Mouse (Mus musculus): Measurements from ENCODE around the gene 1500009L16Rik. TPM values are rescaled to one million over a fixed set of nuclear protein-coding genes. Genes with fewer than 3 reads are reported as not detected.

Gene 1500009L16Rik
- polyA plus RNA-seq (2014; fragmentation: Nextera tagmentation; extraction: Ambion mirVana), result 39.3 and 50.8 TPM in 2 replicates

DNA sequence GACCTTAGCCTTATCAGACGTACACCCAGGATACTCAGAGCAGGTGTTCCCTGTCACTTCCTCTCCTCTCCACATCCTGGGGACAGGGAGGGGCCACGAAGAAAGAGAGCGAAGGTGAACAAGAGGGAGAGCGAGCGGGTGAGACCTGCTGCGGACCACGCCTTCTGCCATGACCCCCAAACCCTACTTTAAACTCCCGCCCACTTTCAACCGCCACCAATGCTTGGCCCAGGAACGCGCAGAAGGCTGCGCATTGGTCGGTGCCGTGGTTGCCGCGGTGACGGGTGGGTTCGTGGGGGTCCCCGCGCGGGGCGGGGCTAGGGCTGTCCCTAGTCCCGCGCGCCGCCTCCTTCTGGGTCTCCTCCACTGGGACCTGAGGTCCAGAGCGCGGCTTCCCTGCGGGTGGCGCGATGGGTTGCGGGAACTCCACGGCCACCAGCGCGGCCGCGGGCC, at the start of gene 1500009L16Rik:
Gene 1500009L16Rik (plus strand): TSS at position 287 of the 453 bp plus-strand sequence.
- peak within 1 kb of the TSS; percentile 73 for H3K4me3 ChIP-seq (ENCODE audit: low read depth, low read length)

DNA sequence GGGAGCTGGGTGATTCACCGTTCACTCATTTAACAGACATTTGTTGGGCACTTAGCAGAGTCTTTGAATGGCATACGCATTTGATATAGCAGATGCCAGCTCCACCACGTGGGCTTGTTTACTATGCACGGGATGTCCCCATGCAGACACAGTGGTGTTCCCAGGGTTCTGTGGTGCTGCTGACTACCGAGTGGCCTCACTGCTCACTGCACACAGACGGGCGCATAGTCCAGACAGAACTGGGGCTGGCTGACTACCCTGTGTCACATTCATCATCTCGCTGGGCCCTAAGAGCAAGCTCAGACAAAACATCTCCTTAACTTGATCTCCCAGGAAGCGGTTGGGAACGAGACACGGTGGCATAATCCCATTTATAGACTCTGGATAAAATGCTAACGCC, 41.3 kb upstream of the 1500009L16Rik start:
- Histone ChIP-seq H3K9ac (ENCODE audit: low read depth, low read length) (no peak overlapping the region), H3K9me3 (ENCODE audit: control insufficient read depth, low read length) (no peaks in the 10 kb centered on the region), H3K4me2 (replicated peaks; ENCODE audit: low read depth, low read length) (no peak overlapping the region), H3K36me3 (ENCODE audit: control insufficient read depth, insufficient read depth, low read length) (no peaks in the 10 kb centered on the region), H3K4me3 (ENCODE audit: low read depth, low read length) (no peak overlapping the region), H3K27me3 (ENCODE audit: control insufficient read depth, insufficient read depth, low read length) (no peaks in the 10 kb centered on the region), H3K27ac (ENCODE audit: low read depth, low read length) (no peak overlapping the region), H3K4me1 (replicated peaks; ENCODE audit: control insufficient read depth, insufficient read depth, low read length) (no peaks in the 10 kb centered on the region)
- no peak for DNase-seq (ENCODE audit: low spot score)
- 91% methylated on average over 12 of the region's 12 CpGs for WGBS
- no peak for ATAC-seq (ENCODE audit: low FRiP score)

More for the DNA sequence above, at the start of gene 1500009L16Rik:
- Histone ChIP-seq H3K4me2 (replicated peaks; ENCODE audit: low read depth, low read length) (peak within 1 kb of the TSS; percentile 84), H3K27me3 (ENCODE audit: control insufficient read depth, insufficient read depth, low read length) (no peaks in the 10 kb centered on the region), H3K9me3 (ENCODE audit: control insufficient read depth, low read length) (no peaks in the 10 kb centered on the region), H3K9ac (ENCODE audit: low read depth, low read length) (peak within 1 kb of the TSS; percentile 64), H3K27ac (ENCODE audit: low read depth, low read length) (no peak within 1 kb of the TSS), H3K4me1 (replicated peaks; ENCODE audit: control insufficient read depth, insufficient read depth, low read length) (no peaks in the 10 kb centered on the region; the same call in 1 of the 2 replicates), H3K36me3 (ENCODE audit: control insufficient read depth, insufficient read depth, low read length) (no peaks in the 10 kb centered on the region)
- under 1% methylated on average over 36 of the region's 37 CpGs for WGBS
- ATAC-seq (ENCODE audit: low FRiP score) (peak; percentile 99), DNase-seq (ENCODE audit: low spot score) (peak; percentile 92)

DNA sequence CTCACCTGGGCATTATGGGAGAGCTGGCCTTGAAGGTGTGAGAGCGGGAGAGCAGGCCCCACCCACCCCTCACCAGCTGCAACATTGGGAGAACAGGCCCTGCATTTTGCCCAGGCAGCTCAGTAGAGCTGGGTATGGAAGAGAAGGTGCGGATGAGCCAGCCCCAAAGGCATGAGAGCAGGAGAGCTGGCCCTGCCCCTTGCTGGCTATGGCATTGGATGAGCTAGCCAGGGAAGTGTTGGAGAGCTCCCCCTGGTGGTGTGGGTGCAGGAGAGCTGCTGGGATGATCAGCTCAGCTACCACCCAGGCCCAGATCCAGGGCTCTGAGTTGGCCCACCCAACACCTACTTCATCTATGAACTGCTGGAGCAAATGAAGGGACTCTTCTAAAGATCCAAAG, 34.5 kb upstream of the 1500009L16Rik start:
- H3K27ac ChIP-seq (ENCODE audit: low read depth, low read length), result no peak overlapping the region
- no peak overlapping the region for H3K4me2 ChIP-seq (replicated peaks; ENCODE audit: low read depth, low read length)
- no peaks in the 10 kb centered on the region for H3K9me3 ChIP-seq (ENCODE audit: control insufficient read depth, low read length)
- no peaks in the 10 kb centered on the region for H3K36me3 ChIP-seq (ENCODE audit: control insufficient read depth, insufficient read depth, low read length)
- H3K9ac ChIP-seq (ENCODE audit: low read depth, low read length), result no peak overlapping the region
- no peaks in the 10 kb centered on the region for H3K4me1 ChIP-seq (replicated peaks; ENCODE audit: control insufficient read depth, insufficient read depth, low read length)
- H3K27me3 ChIP-seq (ENCODE audit: control insufficient read depth, insufficient read depth, low read length), result no peaks in the 10 kb centered on the region
- 82% methylated on average over 2 of the region's 2 CpGs for WGBS
- no peak overlapping the region for H3K4me3 ChIP-seq (ENCODE audit: low read depth, low read length)
- no peak for DNase-seq (ENCODE audit: low spot score)
- no peak for ATAC-seq (ENCODE audit: low FRiP score)

DNA sequence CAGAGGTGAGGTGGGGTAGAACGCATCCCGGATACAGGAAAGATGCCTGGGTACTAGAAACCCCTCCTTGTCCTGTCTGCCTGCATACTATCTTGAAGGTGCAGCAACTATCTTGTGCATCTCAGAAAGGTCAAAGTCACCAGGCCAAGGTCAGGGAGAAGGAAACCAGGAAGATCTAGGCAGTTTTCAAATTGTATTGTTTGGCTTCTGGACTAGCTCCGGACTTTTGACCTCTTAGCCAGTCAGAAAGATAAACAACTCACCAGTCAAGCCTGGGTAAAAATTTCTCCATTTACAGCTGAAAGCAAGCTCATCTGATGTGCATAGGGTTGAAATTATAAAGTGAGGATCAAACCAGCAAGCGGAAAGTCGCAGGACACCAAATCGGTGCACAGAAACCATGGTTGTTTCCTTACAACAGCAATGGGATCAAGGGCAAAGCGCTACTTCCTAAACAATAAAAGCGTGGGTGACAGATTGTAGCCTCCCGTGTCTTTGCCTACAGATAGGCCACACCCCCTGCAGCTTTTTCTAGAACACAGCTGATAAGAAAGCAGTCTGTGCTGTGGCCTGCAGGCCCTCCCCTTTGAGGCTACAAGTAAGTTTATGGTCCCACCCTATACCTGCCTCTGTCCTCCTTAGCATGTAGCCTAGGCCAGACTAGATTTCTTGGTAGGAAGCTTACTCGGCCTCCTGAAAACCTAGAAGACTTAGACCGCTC, 30.3 kb upstream of the 1500009L16Rik start:
- no peaks in the 10 kb centered on the region for H3K27me3 ChIP-seq (ENCODE audit: control insufficient read depth, insufficient read depth, low read length)
- no peaks in the 10 kb centered on the region for H3K36me3 ChIP-seq (ENCODE audit: control insufficient read depth, insufficient read depth, low read length)
- H3K9me3 ChIP-seq (ENCODE audit: control insufficient read depth, low read length), result no peaks in the 10 kb centered on the region
- 91% methylated on average over 11 of the region's 11 CpGs for WGBS
- H3K4me1 ChIP-seq (replicated peaks; ENCODE audit: control insufficient read depth, insufficient read depth, low read length), result no peaks in the 10 kb centered on the region
- no peak overlapping the region for H3K4me2 ChIP-seq (replicated peaks; ENCODE audit: low read depth, low read length)
- H3K9ac ChIP-seq (ENCODE audit: low read depth, low read length), result no peak overlapping the region
- no peak overlapping the region for H3K4me3 ChIP-seq (ENCODE audit: low read depth, low read length)
- H3K27ac ChIP-seq (ENCODE audit: low read depth, low read length), result no peak overlapping the region
- DNase-seq (ENCODE audit: low spot score) (no peak), ATAC-seq (ENCODE audit: low FRiP score) (no peak)

DNA sequence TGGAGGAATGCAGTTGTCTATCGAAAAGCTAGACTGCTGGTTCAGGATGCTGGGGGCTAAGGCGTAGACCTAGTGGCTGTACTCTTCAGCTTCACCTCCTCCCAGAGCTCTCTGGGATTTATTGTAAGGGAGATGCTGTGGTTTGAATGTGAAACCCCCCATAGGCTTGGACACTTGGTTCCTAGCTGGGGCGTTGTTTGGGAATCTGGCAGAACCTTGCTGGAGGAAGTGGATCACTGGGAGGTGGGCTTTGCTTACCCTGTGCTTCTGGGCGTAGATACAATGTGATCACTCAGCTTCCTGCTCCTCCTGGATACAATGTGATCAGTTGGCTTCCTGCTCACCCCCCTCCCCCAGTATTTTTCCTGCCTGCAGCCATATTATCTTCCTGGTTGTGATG, 26.4 kb upstream of the 1500009L16Rik start:
- ATAC-seq (ENCODE audit: low FRiP score), result no peak
- H3K36me3 ChIP-seq (ENCODE audit: control insufficient read depth, insufficient read depth, low read length), result no peaks in the 10 kb centered on the region
- DNase-seq (ENCODE audit: low spot score), result no peak
- H3K4me3 ChIP-seq (ENCODE audit: low read depth, low read length), result no peak overlapping the region
- 86% methylated on average over 4 of the region's 4 CpGs for WGBS
- no peaks in the 10 kb centered on the region for H3K27me3 ChIP-seq (ENCODE audit: control insufficient read depth, insufficient read depth, low read length)
- H3K9ac ChIP-seq (ENCODE audit: low read depth, low read length), result no peak overlapping the region
- H3K9me3 ChIP-seq (ENCODE audit: control insufficient read depth, low read length), result no peaks in the 10 kb centered on the region
- H3K27ac ChIP-seq (ENCODE audit: low read depth, low read length), result no peak overlapping the region
- no peaks in the 10 kb centered on the region for H3K4me1 ChIP-seq (replicated peaks; ENCODE audit: control insufficient read depth, insufficient read depth, low read length)
- no peak overlapping the region for H3K4me2 ChIP-seq (replicated peaks; ENCODE audit: low read depth, low read length)

DNA sequence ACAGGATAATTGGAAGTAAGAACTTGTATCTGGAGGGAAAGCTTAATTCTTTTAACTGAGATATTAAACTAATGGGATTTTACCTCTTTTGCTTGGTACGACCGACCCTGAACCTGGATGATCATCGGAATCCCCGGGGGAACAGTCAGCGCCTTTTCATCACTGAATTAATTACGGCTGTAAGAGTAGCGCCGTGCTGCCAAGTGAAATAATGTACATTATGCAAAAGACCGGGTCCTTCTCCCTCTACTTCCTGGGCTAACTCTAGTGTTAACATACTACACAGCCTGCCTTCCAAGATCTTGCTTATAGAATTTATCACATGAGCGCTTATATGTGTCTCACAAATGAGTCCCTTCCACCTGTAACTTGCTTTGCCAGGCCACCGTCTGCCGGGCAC, 16.0 kb upstream of the 1500009L16Rik start:
- ATAC-seq (ENCODE audit: low FRiP score) (no peak), DNase-seq (ENCODE audit: low spot score) (no peak)
- Histone ChIP-seq H3K4me2 (replicated peaks; ENCODE audit: low read depth, low read length) (no peak overlapping the region), H3K27ac (ENCODE audit: low read depth, low read length) (no peak overlapping the region), H3K36me3 (ENCODE audit: control insufficient read depth, insufficient read depth, low read length) (no peaks in the 10 kb centered on the region), H3K9ac (ENCODE audit: low read depth, low read length) (no peak overlapping the region), H3K9me3 (ENCODE audit: control insufficient read depth, low read length) (no peaks in the 10 kb centered on the region), H3K4me3 (ENCODE audit: low read depth, low read length) (no peak overlapping the region), H3K27me3 (ENCODE audit: control insufficient read depth, insufficient read depth, low read length) (no peaks in the 10 kb centered on the region), H3K4me1 (replicated peaks; ENCODE audit: control insufficient read depth, insufficient read depth, low read length) (no peaks in the 10 kb centered on the region)
- 90% methylated on average over 12 of the region's 12 CpGs for WGBS

DNA sequence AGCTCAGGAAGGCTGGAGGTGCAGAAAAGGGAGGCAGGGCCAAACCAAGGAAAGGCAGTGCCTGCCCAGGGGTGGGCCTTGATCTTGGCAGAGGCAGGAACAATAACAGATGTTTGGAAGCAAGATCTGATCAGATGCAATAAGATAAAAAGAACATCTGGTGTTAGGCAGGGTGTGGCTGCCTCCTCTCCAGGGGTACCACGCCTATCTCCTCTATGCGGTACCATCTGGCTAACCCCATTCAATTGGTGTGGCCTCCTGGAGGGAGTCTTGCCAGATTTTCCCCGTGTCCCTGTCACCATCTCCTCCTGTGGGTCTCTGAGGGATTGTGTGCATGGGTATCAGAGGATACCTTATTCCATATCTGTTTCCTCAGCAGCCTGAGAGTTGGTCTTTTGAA, 12.7 kb upstream of the 1500009L16Rik start:
- Histone ChIP-seq H3K4me3 (ENCODE audit: low read depth, low read length) (no peak overlapping the region), H3K9ac (ENCODE audit: low read depth, low read length) (no peak overlapping the region), H3K4me1 (replicated peaks; ENCODE audit: control insufficient read depth, insufficient read depth, low read length) (no peaks in the 10 kb centered on the region), H3K27ac (ENCODE audit: low read depth, low read length) (no peak overlapping the region), H3K27me3 (ENCODE audit: control insufficient read depth, insufficient read depth, low read length) (no peaks in the 10 kb centered on the region), H3K9me3 (ENCODE audit: control insufficient read depth, low read length) (no peaks in the 10 kb centered on the region), H3K4me2 (replicated peaks; ENCODE audit: low read depth, low read length) (no peak overlapping the region), H3K36me3 (ENCODE audit: control insufficient read depth, insufficient read depth, low read length) (no peaks in the 10 kb centered on the region)
- 57% methylated on average over 3 of the region's 3 CpGs for WGBS
- DNase-seq (ENCODE audit: low spot score) (no peak), ATAC-seq (ENCODE audit: low FRiP score) (no peak)

DNA sequence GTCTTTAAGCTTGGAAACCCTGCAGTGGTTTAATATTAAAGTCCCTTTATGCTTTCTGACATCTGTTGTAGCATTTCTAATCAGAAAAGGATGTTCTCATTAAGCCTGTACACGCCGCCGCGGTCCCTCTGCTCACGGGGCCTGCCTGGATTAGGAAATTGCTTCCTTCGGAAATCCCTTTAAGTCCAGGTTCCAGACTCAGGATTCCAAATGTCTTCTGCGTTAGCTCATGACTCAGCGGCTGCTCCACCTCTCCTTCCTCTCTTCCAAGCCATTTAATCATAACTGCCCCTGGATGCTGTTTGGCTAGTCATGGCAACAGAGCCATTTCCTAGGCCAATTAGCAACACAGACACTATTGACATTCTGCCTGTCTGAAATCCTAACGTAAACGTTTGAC, 10.9 kb upstream of the 1500009L16Rik start:
- H3K4me3 ChIP-seq (ENCODE audit: low read depth, low read length), result no peak overlapping the region
- H3K9ac ChIP-seq (ENCODE audit: low read depth, low read length), result no peak overlapping the region
- H3K36me3 ChIP-seq (ENCODE audit: control insufficient read depth, insufficient read depth, low read length), result no peaks in the 10 kb centered on the region
- DNase-seq (ENCODE audit: low spot score) (no peak), ATAC-seq (ENCODE audit: low FRiP score) (no peak)
- no peaks in the 10 kb centered on the region for H3K9me3 ChIP-seq (ENCODE audit: control insufficient read depth, low read length)
- no peak overlapping the region for H3K27ac ChIP-seq (ENCODE audit: low read depth, low read length)
- H3K4me1 ChIP-seq (replicated peaks; ENCODE audit: control insufficient read depth, insufficient read depth, low read length), result no peaks in the 10 kb centered on the region
- 78% methylated on average over 10 of the region's 10 CpGs for WGBS
- no peaks in the 10 kb centered on the region for H3K27me3 ChIP-seq (ENCODE audit: control insufficient read depth, insufficient read depth, low read length)
- no peak overlapping the region for H3K4me2 ChIP-seq (replicated peaks; ENCODE audit: low read depth, low read length)

DNA sequence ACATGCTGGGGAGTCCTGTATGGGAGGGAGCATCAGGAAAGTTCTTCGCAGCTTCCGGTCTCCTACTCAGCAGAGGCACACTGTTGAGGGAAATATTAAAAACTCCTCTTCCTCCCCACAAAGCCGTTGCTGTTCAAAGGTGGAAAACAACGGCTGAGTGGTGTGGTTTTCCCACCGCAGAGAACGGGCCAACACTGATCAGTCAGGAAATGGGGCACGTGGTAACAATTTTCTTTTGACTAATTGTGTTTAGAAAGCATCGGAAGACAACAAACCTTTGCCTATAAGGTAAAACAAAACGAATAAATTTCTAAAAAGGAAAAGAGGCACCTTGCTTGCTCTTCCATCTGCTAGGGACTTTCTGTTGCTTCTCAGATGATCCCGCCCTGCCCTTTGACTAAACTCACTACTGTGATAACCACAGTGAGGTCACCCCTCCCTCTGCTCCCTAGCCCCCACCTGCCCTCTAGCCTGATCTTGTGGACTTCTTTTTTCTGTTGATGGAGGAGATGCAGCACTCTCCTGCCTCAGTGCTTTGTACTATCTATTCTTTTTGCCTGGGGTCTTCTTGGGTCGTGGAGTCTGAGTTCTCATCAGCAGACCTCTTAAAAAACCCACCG, 3.7 kb upstream of the 1500009L16Rik start:
- Histone ChIP-seq H3K9me3 (ENCODE audit: control insufficient read depth, low read length) (no peaks in the 10 kb centered on the region), H3K9ac (ENCODE audit: low read depth, low read length) (no peak overlapping the region), H3K27me3 (ENCODE audit: control insufficient read depth, insufficient read depth, low read length) (no peaks in the 10 kb centered on the region), H3K4me3 (ENCODE audit: low read depth, low read length) (no peak overlapping the region), H3K27ac (ENCODE audit: low read depth, low read length) (no peak overlapping the region), H3K4me1 (replicated peaks; ENCODE audit: control insufficient read depth, insufficient read depth, low read length) (no peaks in the 10 kb centered on the region; the same call in 1 of the 2 replicates), H3K4me2 (replicated peaks; ENCODE audit: low read depth, low read length) (no peak overlapping the region), H3K36me3 (ENCODE audit: control insufficient read depth, insufficient read depth, low read length) (no peaks in the 10 kb centered on the region)
- WGBS, result 84% methylated on average over 12 of the region's 12 CpGs
- DNase-seq (ENCODE audit: low spot score) (no peak), ATAC-seq (ENCODE audit: low FRiP score) (no peak)

All from hindbrain, embryonic 11.5 days (tissue).